Mouse (Mus musculus) kidney, adult 2 months (tissue): ENCODE results near the gene Mdga2. TPM values are rescaled to one million over a fixed set of nuclear protein-coding genes. Genes with fewer than 3 reads are reported as not detected.

Source experiments
- DNase-seq: peaks from one replicate; pipeline ENCODE4 v3.0.0; 2021
- H3K27ac ChIP-seq: fragments of 200-500 bp; 2 replicates; pipeline ENCODE4 v1.5.1; 2012; ENCODE audit warnings: low read depth, low read length, control low read depth, inconsistent platforms; ENCODE audit not compliant: insufficient read depth
- H3K27me3 ChIP-seq: fragments of 200-500 bp; replicated peaks from 2 replicates; pipeline ENCODE4 v1.6.1; 2012; ENCODE audit warnings: mild to moderate bottlenecking, moderate library complexity, low read length, inconsistent platforms; ENCODE audit not compliant: control insufficient read depth, insufficient read depth
- H3K36me3 ChIP-seq: fragments of 200-500 bp; 2 replicates; pipeline ENCODE4 v1.6.1; 2012; ENCODE audit warnings: mild to moderate bottlenecking, moderate library complexity, low read length, inconsistent platforms; ENCODE audit not compliant: control insufficient read depth, insufficient read depth
- H3K4me1 ChIP-seq: fragments of 200-500 bp; 2 replicates; pipeline ENCODE4 v1.6.1; 2011; ENCODE audit warnings: low read length; ENCODE audit not compliant: control insufficient read depth, insufficient read depth
- H3K4me3 ChIP-seq: fragments of 200-500 bp; 2 replicates; pipeline ENCODE4 v1.5.1; 2011; ENCODE audit warnings: mild to moderate bottlenecking, low read depth, low read length, control low read depth; ENCODE audit not compliant: insufficient read depth
- CTCF ChIP-seq: fragments of 200-500 bp; conservative IDR thresholded peaks from 2 replicates; pipeline ENCODE4 v1.5.1; 2011; ENCODE audit warnings: low read depth, mild to moderate bottlenecking, control low read depth, low read length, moderate library complexity, mixed read lengths; ENCODE audit not compliant: insufficient read depth, insufficient read length
- POLR2A ChIP-seq: fragments of 200-500 bp; IDR thresholded peaks from one replicate; pipeline ENCODE4 v1.6.1; 2011; ENCODE audit warnings: low read depth, low read length, control low read depth
- WGBS: fragments of 180-500 bp; shearing (Covaris S2); methylation state at CpG from one replicate; pipeline ENCODE4 v1.1.7; 2018; 5-methylcytosine and 5-hydroxymethylcytosine counted together
- polyA plus RNA-seq: library from polyadenylated mRNA; depleted of rRNA; stranded (reverse); fragments of >200 nt; gene quantifications from 2 replicates; pipeline ENCODE4 v1.2.3, GENCODE M21; 2012

The Mdga2 gene
- polyA plus RNA-seq, 1 experiment, result 0.17 TPM

- no peak for DNase-seq
- TF ChIP-seq POLR2A, result no peak
- TF ChIP-seq CTCF, result no peak
- Histone ChIP-seq H3K4me3 (no peak overlapping the region), H3K27ac (no peak overlapping the region), H3K36me3 (no peaks in the 10 kb centered on the region), H3K4me1 (no peaks in the 10 kb centered on the region), H3K27me3 (no peaks in the 10 kb centered on the region)
- WGBS, result 79% methylated on average over 6 of the region's 6 CpGs
Measured at GRCm38 (mm10) chr12:67118652-67119515, 103.5 kb downstream of the Mdga2 start.

- Histone ChIP-seq H3K36me3 (no peaks in the 10 kb centered on the region), H3K4me3 (no peak overlapping the region), H3K4me1 (no peaks in the 10 kb centered on the region), H3K27ac (no peak overlapping the region), H3K27me3 (no peaks in the 10 kb centered on the region)
- no peak for TF ChIP-seq CTCF
- TF ChIP-seq POLR2A, result no peak
- 80% methylated on average over 3 of the region's 3 CpGs for WGBS
- no peak for DNase-seq
Measured at GRCm38 (mm10) chr12:67104171-67104570, 118.2 kb downstream of the Mdga2 start.

GRCm38 (mm10) chr12:67094414-67094813 lies 127.9 kb downstream of the Mdga2 start:
- Histone ChIP-seq H3K4me3 (no peak overlapping the region), H3K27me3 (no peaks in the 10 kb centered on the region), H3K4me1 (no peaks in the 10 kb centered on the region), H3K27ac (no peak overlapping the region), H3K36me3 (no peaks in the 10 kb centered on the region)
- DNase-seq, result no peak
- TF ChIP-seq POLR2A, result no peak
- no peak for TF ChIP-seq CTCF

GRCm38 (mm10) chr12:67090420-67090965 lies 131.9 kb downstream of the Mdga2 start:
- Histone ChIP-seq H3K36me3 (no peaks in the 10 kb centered on the region), H3K4me1 (no peaks in the 10 kb centered on the region), H3K27ac (no peak overlapping the region), H3K4me3 (no peak overlapping the region), H3K27me3 (no peaks in the 10 kb centered on the region)
- no peak for DNase-seq
- no peak for TF ChIP-seq CTCF
- no peak for TF ChIP-seq POLR2A
- WGBS, result 19% methylated on average over 2 of the region's 2 CpGs

DNA sequence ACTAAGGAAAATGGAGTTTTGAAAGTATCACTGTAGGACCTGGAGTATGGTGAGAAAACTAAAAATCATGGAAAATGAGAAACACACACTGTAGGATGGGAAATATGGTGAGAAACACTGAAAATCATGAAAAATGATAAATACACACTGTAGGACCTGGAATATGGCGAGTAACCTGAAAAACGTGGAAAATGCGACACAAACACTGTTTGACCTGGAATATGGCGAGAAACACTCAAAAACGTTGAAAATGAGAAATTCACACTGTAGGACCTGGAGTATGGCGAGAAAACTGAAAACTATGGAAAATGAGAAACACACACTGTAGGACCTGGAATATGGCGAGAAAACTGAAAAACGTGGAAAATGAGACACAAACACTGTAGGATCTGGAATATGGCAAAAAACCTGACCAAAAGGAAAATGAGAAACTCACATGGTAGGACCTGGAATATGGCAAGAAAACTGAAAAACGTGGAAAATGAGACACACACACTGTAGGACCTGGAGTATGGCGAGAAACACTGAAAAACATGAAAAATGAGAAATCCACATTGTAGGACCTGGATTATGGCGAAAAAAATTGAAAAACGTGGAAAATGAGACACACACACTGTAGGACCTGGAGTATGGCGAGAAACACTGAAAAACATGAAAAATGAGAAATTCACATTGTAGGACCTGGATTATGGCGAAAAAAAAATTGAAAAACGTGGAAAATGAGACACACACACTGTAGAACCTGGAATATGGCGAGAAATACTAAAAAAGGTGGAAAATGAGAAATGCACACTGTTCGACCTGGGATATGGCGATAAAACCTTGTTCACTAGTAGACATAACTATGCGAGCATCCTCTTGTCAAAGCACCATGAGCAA lies 163.0 kb downstream of the Mdga2 start:
- no peak overlapping the region for H3K4me3 ChIP-seq
- no peaks in the 10 kb centered on the region; the same call in 1 of the 2 replicates for H3K27me3 ChIP-seq
- H3K27ac ChIP-seq, result no peak overlapping the region
- TF ChIP-seq CTCF, result no peak
- H3K36me3 ChIP-seq, result no peaks in the 10 kb centered on the region
- 56% methylated on average over 19 of the region's 19 CpGs for WGBS
- DNase-seq, result no peak
- H3K4me1 ChIP-seq, result no peaks in the 10 kb centered on the region

DNA sequence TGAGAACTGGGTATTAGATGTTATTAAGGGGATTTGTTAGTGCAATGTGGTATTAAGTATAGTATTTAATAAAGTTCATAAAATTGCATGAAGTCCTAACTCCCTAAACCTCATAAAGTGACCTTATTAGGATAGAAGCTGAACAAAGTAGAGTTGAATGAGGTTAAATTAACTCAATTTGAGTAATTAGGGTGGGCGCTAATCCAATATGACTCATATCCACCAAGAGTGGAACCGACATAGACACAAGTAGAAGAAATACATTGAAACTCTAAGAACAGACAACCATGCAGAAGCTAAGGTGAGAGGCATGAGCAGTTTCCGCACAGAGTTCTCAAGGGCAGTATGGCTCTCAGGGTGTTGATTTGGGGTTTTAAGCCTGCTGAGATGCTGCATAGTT lies 165.7 kb downstream of the Mdga2 start:
- WGBS, result 89% methylated on average over 3 of the region's 3 CpGs
- H3K4me3 ChIP-seq, result no peak overlapping the region
- H3K36me3 ChIP-seq, result no peaks in the 10 kb centered on the region
- DNase-seq, result no peak
- TF ChIP-seq CTCF, result no peak
- TF ChIP-seq POLR2A, result no peak
- H3K27me3 ChIP-seq, result no peaks in the 10 kb centered on the region; the same call in 1 of the 2 replicates
- no peaks in the 10 kb centered on the region for H3K4me1 ChIP-seq
- no peak overlapping the region for H3K27ac ChIP-seq
